Mouse (Mus musculus) ES-Bruce4 (cell line): Measurements from ENCODE around the gene Aebp2.

Experiments
- CTCF ChIP-seq: IDR thresholded peaks from one replicate; pipeline ENCODE4 v1.8.1; 2011; ENCODE audit warnings: low read depth, low read length
- EP300 ChIP-seq: IDR thresholded peaks from 2 replicates; pipeline ENCODE4 v1.6.1; 2011; ENCODE audit warnings: low read depth, low read length; ENCODE audit not compliant: insufficient read depth
- POLR2A ChIP-seq: IDR thresholded peaks from one replicate; pipeline ENCODE4 v1.8.1; 2011; ENCODE audit warnings: low read length; ENCODE audit not compliant: insufficient read depth

GRCm38 (mm10) chr6:140677041-140677440 lies 54.6 kb downstream of the Aebp2 start:
- TF ChIP-seq EP300 = peak; percentile 68; the same call in 1 of the 2 replicates
- TF ChIP-seq POLR2A = peak; percentile 14
- TF ChIP-seq CTCF = no peak
